Mouse (Mus musculus) limb, embryonic 10.5 days (tissue): ENCODE measurements around the gene Fgfr2. TPM values are rescaled to one million over a fixed set of nuclear protein-coding genes. Genes with fewer than 3 reads are reported as not detected.

Experiments
- DNase-seq: peaks from one replicate; pipeline ENCODE4 v3.0.0-alpha.2; 2017; ENCODE audit warnings: low spot score
- H3K27ac ChIP-seq: fragments of 300-500 bp; sonication (generic); 2 replicates; pipeline ENCODE4 v1.5.1; 2016; ENCODE audit warnings: mild to moderate bottlenecking
- H3K27me3 ChIP-seq: fragments of 300-500 bp; sonication (generic); 2 replicates; pipeline ENCODE4 v1.6.1; 2016; ENCODE audit warnings: low read depth, mild to moderate bottlenecking; ENCODE audit not compliant: poor library complexity, severe bottlenecking
- H3K36me3 ChIP-seq: fragments of 300-500 bp; sonication (generic); 2 replicates; pipeline ENCODE4 v1.6.1; 2016; ENCODE audit warnings: mild to moderate bottlenecking, moderate library complexity
- H3K4me1 ChIP-seq: fragments of 300-500 bp; sonication (generic); 2 replicates; pipeline ENCODE4 v1.6.1; 2016
- H3K4me3 ChIP-seq: fragments of 300-500 bp; sonication (generic); 2 replicates; pipeline ENCODE4 v1.5.1; 2016; ENCODE audit warnings: mild to moderate bottlenecking, moderate library complexity
- H3K9me3 ChIP-seq: fragments of 300-500 bp; sonication (generic); replicated peaks from 2 replicates; pipeline ENCODE4 v1.6.1; 2016; ENCODE audit warnings: mild to moderate bottlenecking
- WGBS: fragments of 180-500 bp; shearing (Covaris S2); methylation state at CpG from one replicate; pipeline ENCODE4 v1.1.7; 2016; 5-methylcytosine and 5-hydroxymethylcytosine counted together
- polyA plus RNA-seq: library from polyadenylated mRNA; unstranded; fragments of >200 nt; fragmentation: Nextera tagmentation; extraction: Ambion mirVana; gene quantifications from 2 replicates; pipeline ENCODE4 v1.2.1, GENCODE M21; 2016

The Fgfr2 gene
- polyA plus RNA-seq, 1 experiment from 2014 or later: 64.4 TPM

DNA sequence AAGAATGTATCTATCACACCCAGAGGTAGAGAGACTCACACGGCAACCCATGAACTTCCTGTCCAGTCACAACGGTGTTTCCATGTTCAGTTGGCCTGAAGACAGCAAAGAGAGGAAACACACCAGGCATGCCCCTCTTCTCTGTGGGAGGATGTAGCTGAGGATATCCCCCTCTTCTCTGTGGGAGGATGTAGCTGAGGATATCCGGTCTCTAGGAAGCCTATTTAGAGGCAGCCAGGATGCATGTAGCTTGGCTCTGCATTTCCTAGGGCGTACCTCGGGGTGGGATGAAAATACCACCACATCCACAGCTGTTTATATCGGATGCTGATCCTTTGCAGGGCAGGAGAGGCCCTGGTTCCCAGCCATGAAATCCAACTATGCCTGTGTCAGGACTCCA is 877.4 kb downstream of the Fgfr2 start:
- DNase-seq: no peak
- Histone ChIP-seq H3K36me3 (peaks cover 4% of the 10 kb centered on the region; the same call in 1 of the 2 replicates), H3K27me3 (0 out of 2 replicates have a peak, but pooled peaks cover 7% of the 10 kb centered on the region), H3K27ac (no peak overlapping the region), H3K4me1 (peaks cover 36% of the 10 kb centered on the region), H3K9me3 (no peaks in the 10 kb centered on the region), H3K4me3 (no peak overlapping the region)
- WGBS: 97% methylated on average over 6 of the region's 6 CpGs

DNA sequence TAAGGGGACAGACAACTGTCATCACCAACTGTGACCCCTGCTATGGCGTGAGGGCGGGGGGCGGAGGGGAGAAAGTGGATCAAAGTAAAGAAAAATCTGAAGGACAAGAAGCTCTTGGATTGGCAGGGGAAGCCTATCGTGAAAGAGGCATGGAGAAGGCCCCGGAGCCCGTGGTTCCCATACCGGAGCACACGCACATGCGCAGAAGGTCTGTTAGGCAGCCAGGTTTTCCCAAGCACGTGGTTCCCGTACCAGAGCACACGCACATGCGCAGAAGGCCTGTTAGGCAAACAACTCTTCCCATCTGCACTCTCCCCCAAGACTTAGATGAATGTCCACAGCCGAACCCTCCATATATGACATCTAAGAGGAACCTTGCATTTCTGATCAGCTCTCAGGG is 878.5 kb downstream of the Fgfr2 start:
- Histone ChIP-seq H3K4me3 (no peak overlapping the region), H3K4me1 (peaks cover 30% of the 10 kb centered on the region), H3K9me3 (no peaks in the 10 kb centered on the region), H3K36me3 (peaks cover 4% of the 10 kb centered on the region; the same call in 1 of the 2 replicates), H3K27me3 (0 out of 2 replicates have a peak, but pooled peaks cover 7% of the 10 kb centered on the region), H3K27ac (no peak overlapping the region)
- WGBS: 93% methylated on average over 14 of the region's 14 CpGs
- DNase-seq: no peak

DNA sequence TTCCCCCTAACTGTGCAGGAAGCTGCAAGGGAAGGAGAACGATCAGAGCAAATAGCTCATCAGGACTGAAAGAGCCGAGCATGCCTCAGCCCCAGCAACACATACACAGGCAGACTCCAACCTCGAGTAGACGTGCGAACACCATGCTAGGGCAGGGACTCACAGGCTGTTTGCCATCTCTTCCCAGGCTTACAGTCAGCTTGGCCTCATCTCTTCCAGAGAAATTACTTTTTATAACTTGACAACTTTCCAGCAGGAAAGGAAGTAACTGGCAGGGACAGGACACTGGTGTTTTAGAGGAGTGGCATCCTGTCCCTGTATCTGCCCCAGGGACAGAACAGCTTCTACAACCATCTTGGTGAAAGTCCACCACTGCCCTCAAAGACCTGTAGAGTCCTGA is 879.9 kb downstream of the Fgfr2 start:
- Histone ChIP-seq H3K27me3 (0 out of 2 replicates have a peak, but pooled peaks cover 7% of the 10 kb centered on the region), H3K4me3 (no peak overlapping the region), H3K9me3 (no peaks in the 10 kb centered on the region), H3K4me1 (peaks cover 20% of the 10 kb centered on the region), H3K27ac (no peak overlapping the region), H3K36me3 (peaks cover 4% of the 10 kb centered on the region; the same call in 1 of the 2 replicates)
- 89% methylated on average over 5 of the region's 5 CpGs for WGBS
- DNase-seq: no peak

DNA sequence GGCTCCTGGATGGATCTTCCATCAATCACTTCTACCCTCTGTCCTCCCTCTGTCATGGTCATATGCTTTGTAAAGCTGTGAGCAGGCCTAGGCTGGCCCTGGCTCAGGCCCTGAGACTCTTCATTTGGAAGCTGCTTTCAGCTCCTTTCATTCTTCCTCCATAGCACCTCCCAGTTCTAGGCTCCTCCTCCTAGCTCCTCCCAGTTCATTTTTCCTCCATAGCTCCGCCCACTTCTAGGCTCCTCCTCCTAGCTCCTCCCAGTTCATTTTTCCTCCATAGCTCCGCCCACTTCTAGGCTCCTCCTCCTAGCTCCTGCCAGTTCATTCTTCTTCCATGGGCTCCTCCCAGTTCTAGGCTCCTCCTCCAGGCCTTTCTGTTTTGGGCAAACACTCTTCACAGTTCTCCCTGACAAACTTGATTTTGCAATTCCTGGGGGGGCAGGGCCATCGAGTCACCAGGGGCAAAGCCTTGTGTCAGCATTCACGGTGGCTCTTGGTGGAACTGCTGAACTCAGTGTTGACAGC is 880.5 kb downstream of the Fgfr2 start:
- no peak for DNase-seq
- peaks cover 14% of the 10 kb centered on the region for H3K4me1 ChIP-seq
- no peaks in the 10 kb centered on the region for H3K9me3 ChIP-seq
- 0 out of 2 replicates have a peak, but pooled peaks cover 7% of the 10 kb centered on the region for H3K27me3 ChIP-seq
- H3K4me3 ChIP-seq: no peak overlapping the region
- H3K36me3 ChIP-seq: peaks cover 10% of the 10 kb centered on the region
- WGBS: 43% methylated on average over 4 of the region's 4 CpGs
- no peak overlapping the region for H3K27ac ChIP-seq

DNA sequence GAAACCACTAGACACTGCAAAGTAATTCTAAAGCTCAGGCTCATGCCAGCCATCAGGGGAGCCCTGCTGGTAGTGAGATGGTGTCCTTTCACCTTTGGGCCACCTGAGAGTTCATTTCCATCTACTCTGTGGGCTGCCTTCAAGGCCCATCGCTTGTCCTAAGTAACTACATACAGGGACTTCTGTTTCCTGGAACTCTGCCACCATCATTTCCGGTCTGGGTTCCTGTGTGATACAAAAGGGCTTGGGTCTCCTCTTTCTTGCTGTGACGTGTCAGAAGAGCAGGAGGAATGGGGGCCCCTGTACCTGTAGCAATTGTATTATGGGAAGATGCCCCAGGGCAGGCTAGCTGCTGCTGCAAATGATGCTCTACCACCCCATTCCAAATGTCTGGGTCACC is 884.2 kb downstream of the Fgfr2 start:
- Histone ChIP-seq H3K4me1 (peaks cover 5% of the 10 kb centered on the region; the same call in 1 of the 2 replicates), H3K27ac (no peak overlapping the region), H3K4me3 (no peak overlapping the region), H3K36me3 (peaks cover 11% of the 10 kb centered on the region), H3K9me3 (no peaks in the 10 kb centered on the region), H3K27me3 (no peaks in the 10 kb centered on the region)
- WGBS: 81% methylated on average over 3 of the region's 3 CpGs
- no peak for DNase-seq

DNA sequence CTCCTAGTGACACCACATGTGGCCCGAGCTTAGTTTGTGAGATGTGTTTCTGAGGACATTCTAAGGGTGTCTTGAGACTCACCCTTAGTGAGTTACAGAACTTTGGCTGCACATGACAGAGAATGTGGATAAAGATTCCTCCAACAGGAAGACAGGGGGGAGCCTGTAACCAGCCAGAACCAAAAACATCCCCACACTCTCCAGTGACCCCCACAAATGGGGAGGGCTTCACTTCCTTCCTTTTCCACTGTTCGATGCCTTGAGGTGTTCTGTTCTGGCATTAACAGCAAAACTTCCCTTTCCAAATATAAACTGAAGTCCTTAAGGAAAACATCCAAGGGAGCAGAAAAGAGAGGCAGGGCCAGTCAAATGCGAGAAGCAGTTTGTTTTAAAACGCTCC is 886.0 kb downstream of the Fgfr2 start:
- no peak for DNase-seq
- Histone ChIP-seq H3K4me3 (no peak overlapping the region), H3K27me3 (no peaks in the 10 kb centered on the region), H3K4me1 (peaks cover 19% of the 10 kb centered on the region; the same call in 1 of the 2 replicates), H3K36me3 (peaks cover 11% of the 10 kb centered on the region), H3K27ac (no peak overlapping the region), H3K9me3 (no peaks in the 10 kb centered on the region)
- WGBS: 74% methylated on average over 4 of the region's 4 CpGs

DNA sequence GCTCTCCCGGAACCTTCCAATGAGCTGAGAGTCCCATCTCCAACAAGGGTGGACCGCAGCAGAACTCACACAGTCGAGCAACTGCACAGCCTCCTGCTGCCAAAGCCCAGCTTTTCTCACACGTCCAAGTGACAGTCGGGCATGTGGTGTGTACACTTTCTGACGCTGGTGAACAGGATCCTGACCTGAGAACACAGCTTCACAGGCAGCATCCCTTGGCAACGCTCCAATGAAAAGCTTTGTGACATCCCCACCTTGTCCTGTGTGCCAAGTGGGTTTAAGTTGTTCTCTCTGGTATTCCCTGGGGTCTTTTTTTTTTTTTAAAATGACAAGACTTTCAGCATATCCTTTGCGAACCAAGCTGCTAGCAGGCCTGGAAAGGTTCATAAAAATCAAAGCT is 886.4 kb downstream of the Fgfr2 start:
- H3K9me3 ChIP-seq: no peaks in the 10 kb centered on the region
- H3K4me1 ChIP-seq: peaks cover 19% of the 10 kb centered on the region; the same call in 1 of the 2 replicates
- H3K36me3 ChIP-seq: peaks cover 11% of the 10 kb centered on the region
- H3K27ac ChIP-seq: no peak overlapping the region; the same call in 1 of the 2 replicates
- no peak for DNase-seq
- H3K27me3 ChIP-seq: no peaks in the 10 kb centered on the region
- WGBS: 88% methylated on average over 8 of the region's 8 CpGs
- no peak overlapping the region for H3K4me3 ChIP-seq

DNA sequence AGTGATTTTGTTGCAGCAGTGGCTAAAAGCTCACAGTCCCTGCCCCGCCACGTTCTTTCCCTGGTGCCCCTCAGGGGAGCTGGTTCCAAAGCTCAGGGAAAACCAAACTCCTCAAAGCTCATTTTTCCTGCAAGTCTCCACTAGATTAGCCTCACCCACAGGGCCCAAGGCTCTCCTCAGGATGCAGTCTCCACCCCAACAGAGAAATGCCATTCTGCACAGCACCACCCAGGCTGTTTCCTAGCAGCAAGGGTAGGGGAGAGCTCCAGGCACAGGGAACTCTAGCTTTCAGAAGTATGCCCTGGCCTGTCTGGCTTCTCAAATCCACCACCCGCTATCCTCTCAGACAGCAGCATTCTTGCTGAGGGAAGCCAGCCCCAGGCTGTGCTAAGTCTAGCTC is 888.9 kb downstream of the Fgfr2 start:
- H3K27ac ChIP-seq: no peak overlapping the region

DNA sequence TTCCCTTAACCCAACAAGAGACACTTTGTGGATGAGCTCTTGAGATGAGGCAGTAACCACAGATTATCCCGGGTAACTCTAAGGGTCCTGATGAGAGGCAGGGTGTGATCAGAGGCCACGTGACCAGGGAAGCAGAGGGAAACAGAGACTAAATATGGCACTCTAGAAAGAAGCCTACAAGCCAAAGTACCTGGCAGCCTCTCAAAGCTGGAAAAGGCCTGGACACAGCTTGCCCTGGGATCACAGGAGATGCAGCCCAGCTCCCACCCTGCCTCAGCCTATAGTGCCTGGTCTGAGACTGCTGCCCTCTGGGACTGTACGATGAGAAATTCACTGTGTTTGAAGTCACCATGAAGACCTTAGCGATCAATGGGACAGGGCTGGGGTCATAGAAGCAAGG is 889.4 kb downstream of the Fgfr2 start:
- no peak for DNase-seq
- H3K27me3 ChIP-seq: no peaks in the 10 kb centered on the region
- no peak overlapping the region; the same call in 1 of the 2 replicates for H3K27ac ChIP-seq
- no peaks in the 10 kb centered on the region for H3K9me3 ChIP-seq
- WGBS: 88% methylated on average over 4 of the region's 4 CpGs
- peaks cover 19% of the 10 kb centered on the region; the same call in 1 of the 2 replicates for H3K4me1 ChIP-seq
- no peak overlapping the region for H3K4me3 ChIP-seq
- peaks cover 11% of the 10 kb centered on the region for H3K36me3 ChIP-seq

More for the DNA sequence above, 888.9 kb downstream of the Fgfr2 start:
- no peaks in the 10 kb centered on the region for H3K9me3 ChIP-seq
- H3K4me3 ChIP-seq: no peak overlapping the region
- peaks cover 19% of the 10 kb centered on the region; the same call in 1 of the 2 replicates for H3K4me1 ChIP-seq
- DNase-seq: no peak
- H3K36me3 ChIP-seq: peaks cover 11% of the 10 kb centered on the region
- H3K27me3 ChIP-seq: no peaks in the 10 kb centered on the region
- WGBS: 79% methylated on average over 3 of the region's 3 CpGs

DNA sequence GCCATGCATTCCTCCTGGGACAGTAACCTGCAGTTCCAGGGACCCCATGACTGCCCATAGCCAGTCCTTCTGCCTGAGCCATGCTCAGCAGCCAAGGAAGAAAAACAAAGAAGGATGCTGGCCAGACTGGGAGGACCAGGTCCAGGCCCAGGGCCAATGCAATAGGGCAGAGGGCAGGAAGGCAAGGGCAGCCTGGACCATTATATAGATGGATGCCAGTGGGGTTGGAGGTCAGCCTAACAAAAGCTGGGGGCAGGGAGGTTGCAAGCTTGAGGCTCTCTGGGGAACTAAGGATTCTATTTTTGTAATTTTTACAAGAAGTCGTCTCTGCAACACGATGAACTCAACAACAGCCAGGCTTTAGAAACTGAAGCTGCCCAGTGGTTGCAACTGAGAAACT is 890.2 kb downstream of the Fgfr2 start:
- DNase-seq: no peak
- Histone ChIP-seq H3K4me1 (peaks cover 19% of the 10 kb centered on the region; the same call in 1 of the 2 replicates), H3K27me3 (no peaks in the 10 kb centered on the region), H3K27ac (no peak overlapping the region), H3K4me3 (no peak overlapping the region), H3K9me3 (no peaks in the 10 kb centered on the region), H3K36me3 (peaks cover 8% of the 10 kb centered on the region)
- WGBS: 52% methylated on average over 2 of the region's 2 CpGs

DNA sequence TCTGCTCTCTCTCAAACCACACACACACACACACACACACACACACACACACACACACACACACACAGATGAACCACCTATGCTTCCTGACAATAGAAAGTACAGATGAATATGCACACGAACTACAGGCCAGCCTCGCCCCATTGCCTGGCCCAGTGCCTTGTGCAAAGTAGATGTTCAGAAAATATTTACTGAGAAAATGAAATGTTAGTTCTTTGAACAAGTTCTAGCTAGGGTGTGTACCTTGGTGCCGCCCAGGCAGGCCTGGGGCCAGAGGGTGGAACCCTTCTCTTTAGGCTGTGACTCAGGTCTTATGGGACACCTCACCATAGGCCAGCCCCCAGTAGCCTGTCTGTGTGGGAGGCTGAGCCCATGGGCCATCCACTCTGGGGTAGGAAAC is 891.7 kb downstream of the Fgfr2 start:
- Histone ChIP-seq H3K36me3 (peaks cover 1% of the 10 kb centered on the region), H3K4me3 (no peak overlapping the region), H3K27me3 (no peaks in the 10 kb centered on the region), H3K9me3 (no peaks in the 10 kb centered on the region), H3K4me1 (peaks cover 19% of the 10 kb centered on the region; the same call in 1 of the 2 replicates), H3K27ac (no peak overlapping the region)
- WGBS: 88% methylated on average over 3 of the region's 3 CpGs
- no peak for DNase-seq

DNA sequence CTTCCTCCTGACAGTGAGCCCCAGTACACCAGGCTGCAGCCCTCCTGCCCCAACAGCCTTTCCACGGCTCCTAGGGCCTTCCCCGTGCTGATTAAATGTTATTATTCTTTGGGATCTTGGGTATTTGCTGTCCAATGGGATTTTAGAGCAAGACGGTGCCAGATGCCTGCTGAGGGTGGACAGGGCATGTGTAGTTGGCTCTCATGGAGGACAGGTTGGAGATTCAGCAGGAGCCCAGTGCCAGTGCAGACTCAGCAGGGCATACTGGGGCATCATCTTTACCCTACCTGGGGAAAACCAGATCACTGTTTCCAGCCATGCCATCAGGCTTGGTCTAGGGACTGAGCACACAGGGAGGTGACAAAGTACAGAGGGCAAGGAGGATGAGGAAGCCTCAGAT is 892.2 kb downstream of the Fgfr2 start:
- Histone ChIP-seq H3K4me3 (no peak overlapping the region), H3K27ac (no peak overlapping the region), H3K9me3 (no peaks in the 10 kb centered on the region), H3K4me1 (peaks cover 19% of the 10 kb centered on the region; the same call in 1 of the 2 replicates), H3K27me3 (0 out of 2 replicates have a peak, but pooled peaks cover 1% of the 10 kb centered on the region), H3K36me3 (no peaks in the 10 kb centered on the region)
- no peak for DNase-seq
- WGBS: 95% methylated on average over 3 of the region's 3 CpGs

DNA sequence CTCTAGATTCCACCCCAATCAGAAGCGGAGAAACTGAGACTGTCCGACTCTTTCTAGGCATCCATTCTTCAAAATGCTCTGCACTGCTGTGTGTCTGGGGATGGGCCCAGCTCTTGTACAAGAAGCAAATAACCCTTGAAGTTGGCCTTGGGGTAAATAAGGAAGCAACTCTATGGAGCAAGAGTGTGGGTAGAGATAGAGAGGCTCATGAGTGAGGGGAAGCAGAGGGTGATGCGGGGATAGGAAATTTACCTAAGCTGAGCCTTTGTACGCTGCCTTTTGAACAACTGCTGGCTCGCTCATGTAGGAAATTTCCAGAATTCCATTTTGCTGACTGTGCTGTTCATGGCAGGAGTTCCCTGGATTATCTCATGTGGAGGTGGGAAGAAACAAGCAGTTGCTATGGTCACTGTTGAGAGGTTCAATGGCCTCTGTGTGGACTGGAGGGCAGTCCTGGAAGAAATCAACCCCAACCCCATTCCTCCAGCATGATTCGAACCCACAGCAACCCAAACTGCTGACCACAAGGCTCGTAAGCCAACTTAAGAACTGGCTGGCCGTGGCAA is 896.0 kb downstream of the Fgfr2 start:
- Histone ChIP-seq H3K27me3 (0 out of 2 replicates have a peak, but pooled peaks cover 6% of the 10 kb centered on the region), H3K9me3 (no peaks in the 10 kb centered on the region), H3K36me3 (no peaks in the 10 kb centered on the region), H3K4me3 (no peak overlapping the region), H3K27ac (no peak overlapping the region), H3K4me1 (no peaks in the 10 kb centered on the region)
- no peak for DNase-seq
- WGBS: 92% methylated on average over 8 of the region's 8 CpGs
